Mouse (Mus musculus) forebrain, embryonic 12.5 days (tissue): ENCODE data around the gene Arhgap29. TPM values are rescaled to one million over a fixed set of nuclear protein-coding genes. Genes with fewer than 3 reads are reported as not detected.

Source experiments
- ATAC-seq: fragments of 200-750 bp; cut with Nextera tagmentation; 2 replicates; pipeline ENCODE4 v1.8.0; 2017; ENCODE audit warnings: moderate TSS enrichment; ENCODE audit not compliant: low FRiP score
- H3K27ac ChIP-seq: fragments of 300-500 bp; sonication (generic); 2 replicates; pipeline ENCODE4 v1.5.1; 2016; ENCODE audit warnings: mild to moderate bottlenecking
- H3K27me3 ChIP-seq: fragments of 300-500 bp; sonication (generic); 2 replicates; pipeline ENCODE4 v1.6.1; 2016; ENCODE audit warnings: mild to moderate bottlenecking
- H3K36me3 ChIP-seq: fragments of 300-500 bp; sonication (generic); replicated peaks from 2 replicates; pipeline ENCODE4 v1.6.1; 2016; ENCODE audit warnings: mild to moderate bottlenecking
- H3K4me1 ChIP-seq: fragments of 300-500 bp; sonication (generic); 2 replicates; pipeline ENCODE4 v1.6.1; 2016
- H3K4me2 ChIP-seq: fragments of 300-500 bp; sonication (generic); 2 replicates; pipeline ENCODE4 v1.6.1; 2016; ENCODE audit warnings: mild to moderate bottlenecking, moderate library complexity
- H3K4me3 ChIP-seq: fragments of 300-500 bp; sonication (generic); replicated peaks from 2 replicates; pipeline ENCODE4 v1.5.1; 2016; ENCODE audit warnings: mild to moderate bottlenecking
- H3K9ac ChIP-seq: fragments of 300-500 bp; sonication (generic); 2 replicates; pipeline ENCODE4 v1.6.1; 2016; ENCODE audit warnings: mild to moderate bottlenecking
- H3K9me3 ChIP-seq: fragments of 300-500 bp; sonication (generic); 2 replicates; pipeline ENCODE4 v1.6.1; 2016
- WGBS: fragments of 180-500 bp; shearing (Covaris S2); methylation state at CpG from one replicate; pipeline ENCODE4 v1.1.7; 2016; 5-methylcytosine and 5-hydroxymethylcytosine counted together
- polyA plus RNA-seq: library from polyadenylated mRNA; unstranded; fragments of >200 nt; fragmentation: Nextera tagmentation; extraction: Ambion mirVana; gene quantifications from 2 replicates; pipeline ENCODE4 v1.2.1, GENCODE M21; 2016

The Arhgap29 gene
- polyA plus RNA-seq, 1 experiment from 2014 or later, result 25.1 TPM

GRCm38 (mm10) chr3:122026676-122027075, 74.3 kb downstream of the Arhgap29 start:
- no peaks in the 10 kb centered on the region for H3K9me3 ChIP-seq
- ATAC-seq, result no peak
- H3K4me3 ChIP-seq, result no peak overlapping the region
- H3K27me3 ChIP-seq, result 0 out of 2 replicates have a peak, but pooled peaks cover 5% of the 10 kb centered on the region
- H3K4me1 ChIP-seq, result no peaks in the 10 kb centered on the region
- 74% methylated on average over 5 of the region's 5 CpGs for WGBS
- no peak overlapping the region for H3K27ac ChIP-seq
- H3K36me3 ChIP-seq, result no peaks in the 10 kb centered on the region
- no peak overlapping the region for H3K9ac ChIP-seq
- no peak overlapping the region for H3K4me2 ChIP-seq

DNA sequence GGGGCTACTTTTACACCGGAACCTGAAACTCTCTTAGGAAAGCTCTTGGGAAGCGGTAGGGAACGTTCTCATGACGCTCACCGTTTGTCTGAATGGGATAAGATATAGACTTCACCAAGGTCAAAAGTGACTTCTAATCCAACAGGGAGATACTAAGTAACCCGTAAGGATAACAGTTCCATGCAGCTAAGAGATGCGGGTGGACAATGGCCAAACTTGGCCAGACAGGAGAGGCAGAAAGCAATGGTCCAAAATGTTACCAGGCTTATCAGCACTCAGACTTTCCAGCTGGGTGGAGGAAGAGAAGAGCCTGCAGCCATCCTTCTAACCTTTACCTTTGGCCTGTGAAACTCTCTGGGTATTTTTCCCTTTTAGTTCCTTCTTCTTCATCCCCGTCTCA, 75.4 kb downstream of the Arhgap29 start:
- 0 out of 2 replicates have a peak, but pooled peaks cover 5% of the 10 kb centered on the region for H3K27me3 ChIP-seq
- H3K4me1 ChIP-seq, result no peaks in the 10 kb centered on the region
- H3K4me2 ChIP-seq, result no peak overlapping the region
- H3K9ac ChIP-seq, result no peak overlapping the region
- WGBS, result 87% methylated on average over 8 of the region's 8 CpGs
- H3K36me3 ChIP-seq, result no peaks in the 10 kb centered on the region
- H3K27ac ChIP-seq, result no peak overlapping the region
- H3K4me3 ChIP-seq, result no peak overlapping the region
- H3K9me3 ChIP-seq, result no peaks in the 10 kb centered on the region
- ATAC-seq, result no peak

DNA sequence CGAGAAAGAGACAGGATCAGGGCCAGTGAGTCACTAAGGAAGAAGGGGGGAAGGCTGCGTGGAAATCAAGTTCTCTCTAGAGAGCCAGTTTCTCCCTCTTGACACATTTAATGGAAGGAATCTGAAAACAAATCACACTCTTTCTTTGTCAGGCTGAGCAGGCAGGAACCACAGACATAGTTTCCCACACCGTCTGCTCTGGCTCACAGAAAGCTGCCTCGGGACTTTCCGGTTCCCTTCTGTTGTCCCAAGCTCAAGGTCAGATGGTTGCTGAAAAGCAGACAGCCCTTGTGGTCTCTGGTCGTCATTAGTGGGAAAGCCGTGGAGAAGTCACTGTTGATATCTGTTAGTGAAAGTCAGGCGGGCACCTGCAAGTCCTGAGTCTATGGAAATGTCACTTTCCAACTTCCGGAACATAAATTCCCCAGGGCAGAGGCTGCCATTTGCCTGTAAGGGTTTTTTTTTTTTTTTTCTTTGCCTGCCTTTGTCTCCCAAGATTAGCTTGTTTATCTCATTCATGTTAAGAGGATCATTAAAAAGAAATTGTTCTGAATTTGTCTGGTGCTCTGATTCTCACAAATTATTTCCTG, 81.0 kb downstream of the Arhgap29 start:
- Histone ChIP-seq H3K4me2 (no peak overlapping the region), H3K4me1 (no peaks in the 10 kb centered on the region), H3K4me3 (no peak overlapping the region), H3K27ac (no peak overlapping the region), H3K9ac (no peak overlapping the region), H3K27me3 (peaks cover 23% of the 10 kb centered on the region), H3K9me3 (0 out of 2 replicates have a peak, but pooled peaks cover 6% of the 10 kb centered on the region), H3K36me3 (no peaks in the 10 kb centered on the region)
- 63% methylated on average over 9 of the region's 9 CpGs for WGBS
- ATAC-seq, result no peak

DNA sequence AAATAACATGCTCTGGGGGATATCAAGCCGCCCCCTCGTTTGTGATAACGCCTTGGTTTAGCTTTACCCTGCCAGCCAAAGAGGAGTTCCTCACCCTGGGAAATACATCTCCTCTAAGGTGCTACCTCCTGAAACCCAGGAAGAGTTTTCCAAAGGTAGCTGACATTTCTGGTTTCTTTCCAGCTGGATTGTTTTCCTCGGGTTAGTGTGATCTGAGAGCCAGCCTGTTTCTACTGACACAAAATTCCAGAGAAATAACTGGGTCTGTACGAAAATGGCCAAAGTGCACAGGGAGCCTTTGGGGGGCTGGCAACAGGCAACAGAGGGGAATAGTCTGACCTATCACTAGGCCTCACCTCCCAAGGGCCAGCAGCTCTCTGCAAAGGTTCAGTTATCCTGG, 81.9 kb downstream of the Arhgap29 start:
- Histone ChIP-seq H3K27me3 (peaks cover 26% of the 10 kb centered on the region), H3K36me3 (no peaks in the 10 kb centered on the region), H3K4me3 (no peak overlapping the region), H3K9ac (no peak overlapping the region), H3K4me1 (no peaks in the 10 kb centered on the region), H3K4me2 (no peak overlapping the region), H3K27ac (no peak overlapping the region), H3K9me3 (0 out of 2 replicates have a peak, but pooled peaks cover 6% of the 10 kb centered on the region)
- no peak for ATAC-seq
- WGBS, result 82% methylated on average over 5 of the region's 5 CpGs

DNA sequence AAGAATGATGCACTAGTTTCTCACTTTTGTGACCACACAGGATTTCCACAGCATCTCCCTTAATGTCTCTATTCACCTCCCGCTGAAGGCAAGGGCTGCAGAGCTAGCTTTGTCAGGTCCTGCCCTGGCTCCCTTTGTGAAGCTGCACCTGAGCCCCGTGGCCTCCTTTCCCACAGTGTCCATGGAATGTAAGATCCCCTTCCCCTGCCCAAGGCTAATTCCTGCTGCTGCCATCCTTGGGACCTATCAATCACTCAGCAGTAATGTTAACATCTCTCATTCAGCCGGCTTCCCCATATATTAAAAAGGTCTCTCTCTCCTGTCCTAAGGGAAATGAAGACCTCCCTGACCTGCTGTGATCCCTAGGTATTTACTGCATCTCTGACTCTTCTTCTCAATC, 82.8 kb downstream of the Arhgap29 start:
- Histone ChIP-seq H3K9me3 (0 out of 2 replicates have a peak, but pooled peaks cover 6% of the 10 kb centered on the region), H3K27me3 (peaks cover 32% of the 10 kb centered on the region), H3K36me3 (no peaks in the 10 kb centered on the region), H3K9ac (no peak overlapping the region), H3K4me1 (no peaks in the 10 kb centered on the region), H3K4me3 (no peak overlapping the region), H3K4me2 (no peak overlapping the region), H3K27ac (no peak overlapping the region)
- ATAC-seq, result no peak
- 56% methylated on average over 3 of the region's 3 CpGs for WGBS

DNA sequence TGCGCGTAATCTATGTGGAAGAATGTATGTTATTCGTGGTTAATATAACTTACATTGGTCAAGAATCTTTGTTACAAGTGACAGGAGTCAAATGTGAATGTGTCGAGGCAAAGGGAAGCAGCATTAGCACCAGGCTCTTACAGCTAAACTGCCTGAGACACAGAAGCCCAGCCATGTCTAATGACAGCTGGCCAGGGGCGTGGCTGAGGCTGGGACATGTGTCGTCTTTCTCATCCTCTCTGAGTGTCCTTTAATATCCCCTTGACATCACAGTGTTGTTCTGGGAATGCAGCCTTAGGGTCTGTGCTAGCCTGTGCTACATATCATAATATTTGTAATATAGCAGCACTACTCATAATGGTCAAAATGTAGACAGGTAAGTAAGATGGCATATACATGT, 88.2 kb downstream of the Arhgap29 start:
- Histone ChIP-seq H3K27ac (no peak overlapping the region), H3K4me3 (no peak overlapping the region), H3K27me3 (peaks cover 70% of the 10 kb centered on the region), H3K4me2 (no peak overlapping the region), H3K9me3 (0 out of 2 replicates have a peak, but pooled peaks cover 6% of the 10 kb centered on the region), H3K36me3 (no peaks in the 10 kb centered on the region), H3K9ac (no peak overlapping the region), H3K4me1 (peaks cover 29% of the 10 kb centered on the region)
- 79% methylated on average over 6 of the region's 6 CpGs for WGBS
- ATAC-seq, result no peak

DNA sequence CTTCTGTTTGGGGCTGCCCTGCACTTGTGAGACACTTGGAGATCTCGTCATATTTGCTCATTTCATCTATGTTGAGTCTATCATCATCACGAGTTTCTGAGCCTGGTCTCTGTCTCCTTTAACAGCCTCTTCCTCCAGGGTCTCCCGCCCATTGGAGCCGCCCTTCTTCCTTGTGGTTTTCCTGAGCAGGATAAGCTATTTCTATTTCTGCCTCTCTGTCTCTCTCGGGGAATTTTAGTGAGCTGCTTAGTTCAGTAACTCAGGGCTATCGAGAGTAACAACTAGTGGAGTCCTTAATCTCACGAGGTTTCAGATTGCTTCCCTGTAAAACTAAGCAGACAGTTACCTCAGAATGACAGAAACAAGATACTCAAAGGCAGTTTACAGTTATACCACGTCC, 90.8 kb downstream of the Arhgap29 start:
- Histone ChIP-seq H3K27me3 (peaks cover 84% of the 10 kb centered on the region), H3K27ac (no peak overlapping the region), H3K9ac (no peak overlapping the region), H3K4me3 (no peak overlapping the region), H3K4me1 (peaks cover 51% of the 10 kb centered on the region), H3K9me3 (no peaks in the 10 kb centered on the region), H3K4me2 (peak overlapping the region; percentile 48; the same call in 1 of the 2 replicates), H3K36me3 (no peaks in the 10 kb centered on the region)
- WGBS, result 14% methylated on average over 8 of the region's 8 CpGs
- no peak for ATAC-seq

- Histone ChIP-seq H3K4me3 (peak within 1 kb of the TSS; percentile 25), H3K27me3 (peaks cover 93% of the 10 kb centered on the region), H3K4me2 (peak within 1 kb of the TSS; percentile 48), H3K27ac (0 out of 2 replicates have a peak within 1 kb of the TSS, but pooled peaks have one; percentile 13), H3K4me1 (peaks cover 60% of the 10 kb centered on the region), H3K36me3 (no peaks in the 10 kb centered on the region), H3K9me3 (no peaks in the 10 kb centered on the region), H3K9ac (peak within 1 kb of the TSS; percentile 17; the same call in 1 of the 2 replicates)
- ATAC-seq, result peak; percentile 33; the same call in 1 of the 2 replicates
- WGBS, result 2% methylated on average over 26 of the region's 26 CpGs
These were observed 91.6 kb downstream of the Arhgap29 start, which contains the start of gene Abca4 for GRCm38 (mm10) chr3:122043799-122044547. TSS of gene Abca4 (plus strand) at chr3:122044443.

GRCm38 (mm10) chr3:122046187-122046620, 93.9 kb downstream of the Arhgap29 start:
- Histone ChIP-seq H3K27ac (no peak overlapping the region), H3K4me2 (peak overlapping the region; percentile 29), H3K4me1 (peaks cover 60% of the 10 kb centered on the region), H3K27me3 (peaks cover 92% of the 10 kb centered on the region), H3K4me3 (no peak overlapping the region), H3K36me3 (no peaks in the 10 kb centered on the region), H3K9me3 (no peaks in the 10 kb centered on the region), H3K9ac (no peak overlapping the region)
- ATAC-seq, result peak; percentile 56; the same call in 1 of the 2 replicates
- 3% methylated on average over 10 of the region's 10 CpGs for WGBS

- Histone ChIP-seq H3K36me3 (no peaks in the 10 kb centered on the region), H3K27ac (no peak overlapping the region), H3K9me3 (no peaks in the 10 kb centered on the region), H3K4me1 (peaks cover 60% of the 10 kb centered on the region), H3K4me2 (no peak overlapping the region), H3K9ac (no peak overlapping the region), H3K27me3 (peaks cover 93% of the 10 kb centered on the region), H3K4me3 (no peak overlapping the region)
- 46% methylated on average over 7 of the region's 7 CpGs for WGBS
- ATAC-seq, result no peak
These were observed 95.1 kb downstream of the Arhgap29 start for GRCm38 (mm10) chr3:122047402-122047801.

DNA sequence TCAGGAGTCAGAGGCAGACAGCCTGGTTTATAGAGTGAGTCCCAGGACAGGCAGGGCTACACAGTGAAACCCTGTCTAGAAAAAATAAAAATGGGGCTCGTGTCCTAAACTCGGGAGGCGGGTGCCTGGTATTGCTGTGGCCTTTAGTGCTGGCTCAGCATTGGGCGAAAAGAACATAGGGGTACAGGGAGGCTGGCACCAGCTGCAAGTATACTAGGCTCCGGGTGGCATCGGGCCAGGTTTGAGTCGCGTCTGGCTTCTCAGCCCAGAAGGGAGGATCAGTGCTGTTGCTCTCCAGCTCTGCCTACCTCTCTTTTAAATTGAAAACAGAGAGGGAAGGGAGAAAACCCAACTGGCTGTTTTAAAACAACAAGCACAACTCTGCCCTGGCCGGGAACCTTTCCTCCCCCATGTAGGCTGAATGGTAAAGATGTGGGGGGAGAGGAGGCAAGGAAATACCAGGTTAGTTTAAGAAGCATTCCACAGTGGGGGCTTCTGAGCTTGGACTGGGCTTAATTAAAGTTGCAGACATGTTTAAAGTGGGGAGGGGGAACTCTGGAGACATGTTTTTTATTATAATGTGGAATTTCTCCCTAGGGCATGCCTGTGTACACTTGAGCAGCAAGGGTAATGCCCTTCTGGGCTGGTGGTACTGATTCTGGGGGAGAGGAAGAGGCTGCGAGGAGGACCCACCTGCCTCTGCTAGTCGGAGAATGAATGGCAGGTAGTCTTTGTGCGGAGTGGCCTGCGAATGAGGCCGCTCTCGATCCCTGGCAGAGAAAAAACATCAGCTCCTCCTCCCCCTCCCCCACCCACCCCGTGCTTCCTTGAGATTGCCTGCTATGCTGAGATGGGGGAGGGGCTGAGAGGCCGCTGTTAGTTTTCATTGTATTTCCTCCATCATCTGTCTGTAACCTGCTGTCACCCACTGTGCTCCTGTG, 95.8 kb downstream of the Arhgap29 start:
- WGBS, result 15% methylated on average over 17 of the region's 17 CpGs
- Histone ChIP-seq H3K9ac (no peak overlapping the region; the same call in 1 of the 2 replicates), H3K4me2 (peak overlapping the region; percentile 26), H3K27me3 (peaks cover 90% of the 10 kb centered on the region), H3K9me3 (no peaks in the 10 kb centered on the region), H3K4me1 (peaks cover 55% of the 10 kb centered on the region), H3K36me3 (no peaks in the 10 kb centered on the region), H3K27ac (0 out of 2 replicates have a peak overlapping the region, but pooled peaks have one; percentile 43), H3K4me3 (no peak overlapping the region)
- ATAC-seq, result peak; percentile 28; the same call in 1 of the 2 replicates

- no peak overlapping the region for H3K4me3 ChIP-seq
- H3K4me2 ChIP-seq, result no peak overlapping the region
- no peak for ATAC-seq
- H3K27ac ChIP-seq, result no peak overlapping the region
- H3K4me1 ChIP-seq, result peaks cover 45% of the 10 kb centered on the region
- WGBS, result 45% methylated on average over 6 of the region's 6 CpGs
- H3K9ac ChIP-seq, result no peak overlapping the region
- H3K9me3 ChIP-seq, result no peaks in the 10 kb centered on the region
- no peaks in the 10 kb centered on the region for H3K36me3 ChIP-seq
- peaks cover 88% of the 10 kb centered on the region for H3K27me3 ChIP-seq
These were observed 96.8 kb downstream of the Arhgap29 start for GRCm38 (mm10) chr3:122049158-122049557.
